Mouse (Mus musculus) hindbrain, embryonic 13.5 days (tissue): ENCODE results near the gene Slc25a34. TPM values are rescaled to one million over a fixed set of nuclear protein-coding genes. Genes with fewer than 3 reads are reported as not detected.
A peak's percentile ranks its signal among the peaks of the same experiment; 100 is the strongest.

Experiments used
- ATAC-seq: fragments of 200-750 bp; cut with Nextera tagmentation; 2 replicates; pipeline ENCODE4 v1.8.0; 2017; ENCODE audit warnings: moderate TSS enrichment; ENCODE audit not compliant: low FRiP score
- H3K27ac ChIP-seq: fragments of 300-500 bp; sonication (generic); 2 replicates; pipeline ENCODE4 v1.5.1; 2015; ENCODE audit warnings: inconsistent platforms, mild to moderate bottlenecking, moderate library complexity
- H3K27me3 ChIP-seq: fragments of 300-500 bp; sonication (generic); 2 replicates; pipeline ENCODE4 v1.6.1; 2015; ENCODE audit warnings: mild to moderate bottlenecking, inconsistent platforms
- H3K36me3 ChIP-seq: fragments of 300-500 bp; sonication (generic); 2 replicates; pipeline ENCODE4 v1.6.1; 2015; ENCODE audit warnings: mild to moderate bottlenecking, inconsistent platforms
- H3K4me1 ChIP-seq: fragments of 300-500 bp; sonication (generic); replicated peaks from 2 replicates; pipeline ENCODE4 v1.6.1; 2015; ENCODE audit warnings: inconsistent platforms
- H3K4me2 ChIP-seq: fragments of 300-500 bp; sonication (generic); 2 replicates; pipeline ENCODE4 v1.6.1; 2015; ENCODE audit warnings: inconsistent platforms, mild to moderate bottlenecking, moderate library complexity
- H3K4me3 ChIP-seq: fragments of 300-500 bp; sonication (generic); 2 replicates; pipeline ENCODE4 v1.5.1; 2015; ENCODE audit warnings: mild to moderate bottlenecking, inconsistent platforms
- H3K9ac ChIP-seq: fragments of 300-500 bp; sonication (generic); 2 replicates; pipeline ENCODE4 v1.6.1; 2015; ENCODE audit warnings: mild to moderate bottlenecking, inconsistent platforms
- H3K9me3 ChIP-seq: fragments of 300-500 bp; sonication (generic); 2 replicates; pipeline ENCODE4 v1.6.1; 2016; ENCODE audit warnings: inconsistent platforms
- WGBS: fragments of 180-500 bp; shearing (Covaris S2); methylation state at CpG from one replicate; pipeline ENCODE4 v1.1.7; 2015; 5-methylcytosine and 5-hydroxymethylcytosine counted together
- polyA plus RNA-seq: library from polyadenylated mRNA; unstranded; fragments of >200 nt; fragmentation: Nextera tagmentation; extraction: Ambion mirVana; gene quantifications from 2 replicates; pipeline ENCODE4 v1.2.1, GENCODE M21; 2015

Gene Slc25a34
- polyA plus RNA-seq, 1 experiment from 2014 or later: 0.26 TPM

GRCm38 (mm10) chr4:141655908-141656608 is 32.4 kb upstream of the Slc25a34 start:
- 86% methylated on average over 12 of the region's 12 CpGs for WGBS
- Histone ChIP-seq H3K4me2 (no peak overlapping the region), H3K27me3 (no peaks in the 10 kb centered on the region)

GRCm38 (mm10) chr4:141654509-141654908 is 30.9 kb upstream of the Slc25a34 start:
- WGBS: 92% methylated on average over 6 of the region's 6 CpGs
- peak overlapping the region; percentile 66 for H3K27ac ChIP-seq
- no peak for ATAC-seq
- peaks cover 45% of the 10 kb centered on the region for H3K4me1 ChIP-seq
- H3K9ac ChIP-seq: peak overlapping the region; percentile 24; the same call in 1 of the 2 replicates
- no peaks in the 10 kb centered on the region for H3K9me3 ChIP-seq
- H3K4me3 ChIP-seq: no peak overlapping the region
- H3K27me3 ChIP-seq: no peaks in the 10 kb centered on the region
- H3K4me2 ChIP-seq: no peak overlapping the region
- H3K36me3 ChIP-seq: peaks cover 25% of the 10 kb centered on the region

More at GRCm38 (mm10) chr4:141655908-141656608, 32.4 kb upstream of the Slc25a34 start:
- peaks cover 37% of the 10 kb centered on the region for H3K36me3 ChIP-seq
- H3K9ac ChIP-seq: no peak overlapping the region
- no peak overlapping the region for H3K27ac ChIP-seq
- ATAC-seq: no peak
- peaks cover 41% of the 10 kb centered on the region for H3K4me1 ChIP-seq
- H3K4me3 ChIP-seq: no peak overlapping the region
- H3K9me3 ChIP-seq: no peaks in the 10 kb centered on the region

GRCm38 (mm10) chr4:141653813-141654212 is 30.2 kb upstream of the Slc25a34 start:
- peak overlapping the region; percentile 66 for H3K27ac ChIP-seq
- WGBS: 88% methylated on average over 13 of the region's 13 CpGs
- peaks cover 52% of the 10 kb centered on the region for H3K4me1 ChIP-seq
- H3K4me2 ChIP-seq: no peak overlapping the region
- H3K4me3 ChIP-seq: no peak overlapping the region
- H3K9ac ChIP-seq: peak overlapping the region; percentile 24; the same call in 1 of the 2 replicates
- ATAC-seq: no peak
- no peaks in the 10 kb centered on the region for H3K9me3 ChIP-seq
- peaks cover 26% of the 10 kb centered on the region for H3K36me3 ChIP-seq
- H3K27me3 ChIP-seq: no peaks in the 10 kb centered on the region

GRCm38 (mm10) chr4:141653044-141653443 is 29.4 kb upstream of the Slc25a34 start:
- no peak for ATAC-seq
- Histone ChIP-seq H3K4me2 (no peak overlapping the region), H3K4me3 (no peak overlapping the region), H3K9me3 (no peaks in the 10 kb centered on the region), H3K27ac (no peak overlapping the region), H3K27me3 (no peaks in the 10 kb centered on the region), H3K36me3 (peaks cover 29% of the 10 kb centered on the region), H3K9ac (no peak overlapping the region), H3K4me1 (peaks cover 55% of the 10 kb centered on the region)
- WGBS: 95% methylated on average over 8 of the region's 8 CpGs

- peaks cover 32% of the 10 kb centered on the region for H3K36me3 ChIP-seq
- H3K9ac ChIP-seq: no peak overlapping the region; the same call in 1 of the 2 replicates
- H3K27ac ChIP-seq: peak overlapping the region; percentile 15; the same call in 1 of the 2 replicates
- H3K9me3 ChIP-seq: no peaks in the 10 kb centered on the region
- 83% methylated on average over 10 of the region's 10 CpGs for WGBS
- H3K27me3 ChIP-seq: no peaks in the 10 kb centered on the region
- H3K4me1 ChIP-seq: peaks cover 49% of the 10 kb centered on the region
- ATAC-seq: no peak
- H3K4me3 ChIP-seq: no peak overlapping the region
- H3K4me2 ChIP-seq: no peak overlapping the region
Observed at GRCm38 (mm10) chr4:141651944-141652343, 28.3 kb upstream of the Slc25a34 start.

- peaks cover 32% of the 10 kb centered on the region for H3K36me3 ChIP-seq
- H3K4me1 ChIP-seq: peaks cover 47% of the 10 kb centered on the region
- ATAC-seq: no peak
- no peak overlapping the region for H3K4me3 ChIP-seq
- H3K4me2 ChIP-seq: no peak overlapping the region
- no peak overlapping the region; the same call in 1 of the 2 replicates for H3K27ac ChIP-seq
- H3K27me3 ChIP-seq: no peaks in the 10 kb centered on the region
- 86% methylated on average over 6 of the region's 6 CpGs for WGBS
- no peak overlapping the region for H3K9ac ChIP-seq
- H3K9me3 ChIP-seq: no peaks in the 10 kb centered on the region
Observed at GRCm38 (mm10) chr4:141651286-141651685, 27.7 kb upstream of the Slc25a34 start.

- H3K4me2 ChIP-seq: 0 out of 2 replicates have a peak overlapping the region, but pooled peaks have one; percentile 19
- no peak for ATAC-seq
- no peak overlapping the region for H3K9ac ChIP-seq
- peaks cover 40% of the 10 kb centered on the region for H3K4me1 ChIP-seq
- H3K4me3 ChIP-seq: no peak overlapping the region
- H3K36me3 ChIP-seq: peaks cover 32% of the 10 kb centered on the region
- peak overlapping the region; percentile 70 for H3K27ac ChIP-seq
- H3K27me3 ChIP-seq: no peaks in the 10 kb centered on the region
- H3K9me3 ChIP-seq: no peaks in the 10 kb centered on the region
- 62% methylated on average over 6 of the region's 6 CpGs for WGBS
Observed at GRCm38 (mm10) chr4:141649244-141649643, 25.6 kb upstream of the Slc25a34 start.

GRCm38 (mm10) chr4:141648262-141648661 is 24.6 kb upstream of the Slc25a34 start:
- H3K27ac ChIP-seq: no peak overlapping the region
- no peaks in the 10 kb centered on the region for H3K27me3 ChIP-seq
- no peak overlapping the region for H3K4me2 ChIP-seq
- ATAC-seq: no peak
- no peak overlapping the region for H3K4me3 ChIP-seq
- WGBS: 95% methylated on average over 5 of the region's 5 CpGs
- H3K9ac ChIP-seq: no peak overlapping the region
- H3K4me1 ChIP-seq: peaks cover 41% of the 10 kb centered on the region
- H3K9me3 ChIP-seq: no peaks in the 10 kb centered on the region
- H3K36me3 ChIP-seq: peaks cover 24% of the 10 kb centered on the region

GRCm38 (mm10) chr4:141647187-141647586 is 23.6 kb upstream of the Slc25a34 start:
- Histone ChIP-seq H3K4me3 (no peak overlapping the region), H3K4me1 (peaks cover 42% of the 10 kb centered on the region), H3K4me2 (no peak overlapping the region), H3K9ac (no peak overlapping the region), H3K27ac (no peak overlapping the region), H3K36me3 (peaks cover 25% of the 10 kb centered on the region), H3K27me3 (no peaks in the 10 kb centered on the region), H3K9me3 (no peaks in the 10 kb centered on the region)
- no peak for ATAC-seq
- 88% methylated on average over 3 of the region's 3 CpGs for WGBS

- 95% methylated on average over 8 of the region's 8 CpGs for WGBS
- peaks cover 31% of the 10 kb centered on the region for H3K36me3 ChIP-seq
- H3K4me3 ChIP-seq: no peak overlapping the region
- peaks cover 32% of the 10 kb centered on the region for H3K4me1 ChIP-seq
- no peak overlapping the region for H3K4me2 ChIP-seq
- no peaks in the 10 kb centered on the region for H3K9me3 ChIP-seq
- no peak for ATAC-seq
- no peak overlapping the region for H3K27ac ChIP-seq
- H3K27me3 ChIP-seq: no peaks in the 10 kb centered on the region
- no peak overlapping the region for H3K9ac ChIP-seq
Observed at GRCm38 (mm10) chr4:141645988-141646387, 22.4 kb upstream of the Slc25a34 start.

- Histone ChIP-seq H3K27me3 (no peaks in the 10 kb centered on the region), H3K27ac (peak overlapping the region; percentile 86), H3K36me3 (peaks cover 51% of the 10 kb centered on the region), H3K4me3 (no peak overlapping the region), H3K9ac (no peak overlapping the region), H3K9me3 (no peaks in the 10 kb centered on the region), H3K4me1 (peaks cover 18% of the 10 kb centered on the region), H3K4me2 (0 out of 2 replicates have a peak overlapping the region, but pooled peaks have one; percentile 15)
- WGBS: 32% methylated on average over 7 of the region's 7 CpGs
- ATAC-seq: peak; percentile 67; the same call in 1 of the 2 replicates
Observed at GRCm38 (mm10) chr4:141643118-141643855, 19.7 kb upstream of the Slc25a34 start.

- no peak overlapping the region for H3K9ac ChIP-seq
- H3K4me3 ChIP-seq: no peak overlapping the region
- H3K9me3 ChIP-seq: no peaks in the 10 kb centered on the region
- peaks cover 16% of the 10 kb centered on the region for H3K4me1 ChIP-seq
- peak overlapping the region; percentile 60 for H3K27ac ChIP-seq
- no peak for ATAC-seq
- no peaks in the 10 kb centered on the region for H3K27me3 ChIP-seq
- H3K4me2 ChIP-seq: no peak overlapping the region
- WGBS: 92% methylated on average over 25 of the region's 25 CpGs
- peaks cover 55% of the 10 kb centered on the region for H3K36me3 ChIP-seq
Observed at GRCm38 (mm10) chr4:141641961-141642811, 18.6 kb upstream of the Slc25a34 start.
